Mouse (Mus musculus) C2C12 (cell line): ENCODE results near the gene Mcpt8. TPM values are rescaled to one million over a fixed set of nuclear protein-coding genes. Genes with fewer than 3 reads are reported as not detected.
"Not testable (repeated sequence)": the region's sequence is repeated elsewhere in the genome, so short reads cannot be mapped to it uniquely, and the experiment has no call there.

Source experiments
- H3K27me3 ChIP-seq: one replicate; pipeline ENCODE4 v1.6.1; 2011; ENCODE audit not compliant: control insufficient read depth, insufficient read depth, insufficient read length
- H3K36me3 ChIP-seq: one replicate; pipeline ENCODE4 v1.6.1; 2011; ENCODE audit not compliant: control insufficient read depth, insufficient read depth
- H3K4me3 ChIP-seq: one replicate; pipeline ENCODE4 v1.5.1; 2011; ENCODE audit warnings: mild to moderate bottlenecking, control low read depth; ENCODE audit not compliant: poor library complexity, insufficient read depth, severe bottlenecking
- H3K79me2 ChIP-seq: one replicate; pipeline ENCODE4 v1.6.1; 2011; ENCODE audit not compliant: control insufficient read depth, insufficient read depth
- H3K79me3 ChIP-seq: one replicate; pipeline ENCODE4 v1.6.1; 2011; ENCODE audit warnings: low read depth, control low read depth
- H3ac ChIP-seq: one replicate; pipeline ENCODE3; 2011; ENCODE audit warnings: low read depth; ENCODE audit not compliant: control insufficient read depth, insufficient read length
- CEBPB ChIP-seq: IDR thresholded peaks from one replicate; pipeline ENCODE4 v1.6.1; 2011; ENCODE audit warnings: low read depth, mild to moderate bottlenecking, control low read depth, moderate library complexity
- CTCF ChIP-seq: IDR thresholded peaks from one replicate; pipeline ENCODE4 v1.5.1; 2011; ENCODE audit not compliant: control insufficient read depth, insufficient read depth, insufficient read length
- FOSL1 ChIP-seq: IDR thresholded peaks from one replicate; pipeline ENCODE4 v1.8.0; 2011; ENCODE audit warnings: mild to moderate bottlenecking, low read length; ENCODE audit not compliant: poor library complexity, insufficient read depth, severe bottlenecking
- MAX ChIP-seq: IDR thresholded peaks from one replicate; pipeline ENCODE4 v1.6.1; 2011; ENCODE audit warnings: mild to moderate bottlenecking, control low read depth
- MYOD1 ChIP-seq: IDR thresholded peaks from one replicate; pipeline ENCODE4 v1.6.1; 2011; ENCODE audit warnings: low read depth; ENCODE audit not compliant: control insufficient read depth, insufficient read length
- MYOG ChIP-seq: IDR thresholded peaks from one replicate; pipeline ENCODE4 v1.6.1; 2011; ENCODE audit not compliant: control insufficient read depth, insufficient read length; ENCODE audit errors: extremely low read depth
- USF1 ChIP-seq: IDR thresholded peaks from one replicate; pipeline ENCODE4 v1.6.1; 2011; ENCODE audit warnings: low read depth, mild to moderate bottlenecking, control low read depth, moderate library complexity
- long read RNA-seq, 2 experiments: library from polyadenylated mRNA; unstranded; transcript quantifications; one replicate each; pipeline ENCODE4 v2.0.0; 2019 to 2020
- polyA plus RNA-seq: library from polyadenylated mRNA; unstranded; fragments of >200 nt; fragmentation: generic; extraction: Trizol; gene quantifications from one replicate; pipeline ENCODE4 v1.2.1, GENCODE M21; 2012; ENCODE audit warnings: missing spikeins

The Mcpt8 gene
- polyA plus RNA-seq: 4.6 TPM
- long read RNA-seq, experiment 1, transcript Mcpt8-201 (5 exons, 836 nt): major isoform, 8 of 12 reads
- long read RNA-seq, experiment 1, partial matches to known transcripts: 1 of 12 reads
- long read RNA-seq, experiment 1, other reads (novel, unspliced or antisense): 2 of 12 reads
- long read RNA-seq, experiment 2: 0 reads

GRCm38 (mm10) chr14:56085167-56085566, at the start of gene Mcpt8:
Mcpt8 (minus strand) TSS chr14:56085273.
- no peak within 1 kb of the TSS for H3K4me3 ChIP-seq
- H3K27me3 ChIP-seq: no peaks in the 10 kb centered on the region
- no peaks in the 10 kb centered on the region for H3K79me3 ChIP-seq
- TF ChIP-seq MYOG: no peak
- TF ChIP-seq USF1: no peak
- no peak for TF ChIP-seq MAX
- TF ChIP-seq CTCF: no peak
- TF ChIP-seq FOSL1: no peak
- peak; percentile 89 for TF ChIP-seq CEBPB
- peak; percentile 32 for TF ChIP-seq MYOD1
- no peaks in the 10 kb centered on the region for H3K36me3 ChIP-seq
- H3K79me2 ChIP-seq: no peaks in the 10 kb centered on the region
- H3ac ChIP-seq: no peak within 1 kb of the TSS

- not testable (repeated sequence) for H3K79me3 ChIP-seq, H3K79me2 ChIP-seq, H3K4me3 ChIP-seq, H3ac ChIP-seq, H3K36me3 ChIP-seq, H3K27me3 ChIP-seq
Measured at GRCm38 (mm10) chr14:56133675-56134074, 48.6 kb upstream of the Mcpt8 start.

- H3ac ChIP-seq, H3K79me2 ChIP-seq, H3K4me3 ChIP-seq, H3K27me3 ChIP-seq, H3K36me3 ChIP-seq, H3K79me3 ChIP-seq: not testable (repeated sequence)
Measured at GRCm38 (mm10) chr14:56132508-56132907, 47.4 kb upstream of the Mcpt8 start, which contains the start of gene Gzmd. Gzmd (minus strand) TSS chr14:56132608.

- no peaks in the 10 kb centered on the region for H3K79me2 ChIP-seq
- no peaks in the 10 kb centered on the region for H3K27me3 ChIP-seq
- TF ChIP-seq MYOG: no peak
- no peak for TF ChIP-seq CTCF
- TF ChIP-seq CEBPB: no peak
- TF ChIP-seq USF1: no peak
- no peak for TF ChIP-seq FOSL1
- TF ChIP-seq MYOD1: no peak
- no peak for TF ChIP-seq MAX
- H3K36me3 ChIP-seq: no peaks in the 10 kb centered on the region
- no peak overlapping the region for H3K4me3 ChIP-seq
- H3K79me3 ChIP-seq: no peaks in the 10 kb centered on the region
- H3ac ChIP-seq: no peak overlapping the region
Measured at GRCm38 (mm10) chr14:56128341-56128740, 43.3 kb upstream of the Mcpt8 start.

- no peaks in the 10 kb centered on the region for H3K79me3 ChIP-seq
- H3K27me3 ChIP-seq: no peaks in the 10 kb centered on the region
- H3K36me3 ChIP-seq: no peaks in the 10 kb centered on the region
- H3K79me2 ChIP-seq: no peaks in the 10 kb centered on the region
- H3K4me3 ChIP-seq: no peak overlapping the region
- no peak overlapping the region for H3ac ChIP-seq
- no peak for TF ChIP-seq MYOG
- no peak for TF ChIP-seq CEBPB
- TF ChIP-seq MYOD1: no peak
- no peak for TF ChIP-seq CTCF
- no peak for TF ChIP-seq USF1
- no peak for TF ChIP-seq FOSL1
- TF ChIP-seq MAX: no peak
Measured at GRCm38 (mm10) chr14:56123516-56123915, 38.4 kb upstream of the Mcpt8 start.

GRCm38 (mm10) chr14:56120525-56120924, 35.5 kb upstream of the Mcpt8 start, which contains the start of gene Gzme:
Gzme (minus strand) TSS chr14:56120625.
- no peaks in the 10 kb centered on the region for H3K79me2 ChIP-seq
- no peaks in the 10 kb centered on the region for H3K36me3 ChIP-seq
- H3K79me3 ChIP-seq: no peaks in the 10 kb centered on the region
- H3K4me3 ChIP-seq: no peak within 1 kb of the TSS
- no peaks in the 10 kb centered on the region for H3K27me3 ChIP-seq
- TF ChIP-seq MYOG (no peak), FOSL1 (no peak), MYOD1 (no peak), CEBPB (no peak), MAX (no peak), CTCF (no peak), USF1 (no peak)
- no peak within 1 kb of the TSS for H3ac ChIP-seq

- not testable (repeated sequence) for H3ac ChIP-seq, H3K4me3 ChIP-seq, H3K27me3 ChIP-seq, H3K79me3 ChIP-seq, H3K36me3 ChIP-seq, H3K79me2 ChIP-seq
Measured at GRCm38 (mm10) chr14:56115531-56116310, 30.6 kb upstream of the Mcpt8 start.
